Mouse (Mus musculus) bone marrow macrophage, adult 2 months (primary cell): ENCODE measurements at regions not wholly inside any gene's neighbourhood (a gene's known extent, or its start where the extent isn't known, plus 50 kb on each side); places are given as distances from the start of the nearest gene placed in this dataset.

Source experiments
- H3K27ac ChIP-seq: 2 replicates; pipeline ENCODE4 v1.5.1; 2012; ENCODE audit warnings: low read depth, low read length; ENCODE audit not compliant: insufficient read depth
- H3K4me1 ChIP-seq: 2 replicates; pipeline ENCODE4 v1.6.1; 2012; ENCODE audit warnings: low read length; ENCODE audit not compliant: control insufficient read depth, insufficient read depth
- H3K4me3 ChIP-seq: 2 replicates; pipeline ENCODE4 v1.5.1; 2012; ENCODE audit warnings: mild to moderate bottlenecking, low read length, moderate library complexity; ENCODE audit not compliant: insufficient read depth
- CTCF ChIP-seq: IDR thresholded peaks from 2 replicates; pipeline ENCODE4 v1.5.1; 2012; ENCODE audit warnings: low read depth, mild to moderate bottlenecking, low read length, moderate library complexity
- POLR2A ChIP-seq: IDR thresholded peaks from 2 replicates; pipeline ENCODE4 v1.6.1; 2012; ENCODE audit warnings: mild to moderate bottlenecking, low read depth, low read length, borderline replicate concordance

DNA sequence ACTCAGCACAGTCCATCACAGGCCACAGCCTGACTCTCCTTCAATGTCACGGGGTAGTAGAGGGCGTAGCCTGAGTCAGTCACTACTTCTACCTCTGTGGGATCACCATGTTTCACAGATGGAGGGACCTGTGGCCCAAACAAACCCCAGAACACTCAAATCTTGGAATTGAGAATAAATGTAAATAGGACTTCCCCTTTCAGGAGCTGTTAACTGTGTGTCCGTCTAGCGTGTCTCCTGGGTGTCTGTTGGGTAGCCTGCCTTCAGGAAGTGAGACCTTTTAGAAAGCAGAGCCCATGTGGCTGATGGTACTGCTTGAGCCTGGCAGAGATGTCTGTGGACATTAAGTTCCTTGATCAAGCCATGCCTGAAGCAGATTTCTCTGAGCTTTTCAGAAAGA, 87.4 kb upstream of the Smim23 start:
- no peak for TF ChIP-seq CTCF
- TF ChIP-seq POLR2A, result no peak
- Histone ChIP-seq H3K27ac (no peak overlapping the region), H3K4me3 (no peak overlapping the region), H3K4me1 (no peaks in the 10 kb centered on the region)

- Histone ChIP-seq H3K27ac (no peak overlapping the region), H3K4me3 (no peak overlapping the region), H3K4me1 (no peaks in the 10 kb centered on the region)
- no peak for TF ChIP-seq CTCF
- no peak for TF ChIP-seq POLR2A
These were observed 84.5 kb upstream of the Smim23 start for GRCm38 (mm10) chr11:32908723-32909411.

DNA sequence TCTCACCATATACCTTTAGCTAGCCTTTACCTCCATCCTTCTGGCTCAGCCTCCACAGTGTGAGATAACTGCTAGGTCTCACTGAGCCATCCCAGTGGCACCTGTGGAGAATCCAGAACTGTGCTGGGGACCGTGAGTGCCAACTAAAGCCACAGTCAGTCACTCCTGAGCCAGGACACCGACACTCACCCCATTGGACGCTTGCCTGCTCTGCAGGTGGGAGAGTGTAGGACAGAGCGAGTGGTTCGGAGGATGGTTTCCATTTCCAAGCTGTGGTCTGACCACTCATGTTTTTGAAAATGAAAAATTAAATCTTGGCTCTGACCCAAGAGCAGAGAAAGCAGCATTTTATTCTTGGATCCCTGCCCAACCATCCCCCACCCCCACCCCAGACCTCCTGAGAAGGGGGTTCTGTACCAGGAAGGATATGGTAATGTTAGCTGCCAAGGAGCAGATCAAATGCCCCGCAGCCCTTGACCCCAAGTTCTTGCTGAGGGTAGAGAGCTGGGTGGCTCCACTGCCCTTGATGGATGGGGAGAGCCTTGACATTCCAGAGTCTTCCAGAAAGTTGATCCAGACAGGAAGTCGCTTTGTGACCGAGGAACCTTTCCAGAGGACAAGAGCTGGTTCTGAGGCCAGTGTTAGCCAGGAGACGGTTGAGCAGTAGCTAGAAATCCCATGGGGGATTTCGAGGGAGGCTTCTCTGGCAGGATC, 83.3 kb upstream of the Smim23 start:
- TF ChIP-seq CTCF (no peak), POLR2A (no peak)
- Histone ChIP-seq H3K4me1 (no peaks in the 10 kb centered on the region), H3K27ac (no peak overlapping the region), H3K4me3 (no peak overlapping the region)

DNA sequence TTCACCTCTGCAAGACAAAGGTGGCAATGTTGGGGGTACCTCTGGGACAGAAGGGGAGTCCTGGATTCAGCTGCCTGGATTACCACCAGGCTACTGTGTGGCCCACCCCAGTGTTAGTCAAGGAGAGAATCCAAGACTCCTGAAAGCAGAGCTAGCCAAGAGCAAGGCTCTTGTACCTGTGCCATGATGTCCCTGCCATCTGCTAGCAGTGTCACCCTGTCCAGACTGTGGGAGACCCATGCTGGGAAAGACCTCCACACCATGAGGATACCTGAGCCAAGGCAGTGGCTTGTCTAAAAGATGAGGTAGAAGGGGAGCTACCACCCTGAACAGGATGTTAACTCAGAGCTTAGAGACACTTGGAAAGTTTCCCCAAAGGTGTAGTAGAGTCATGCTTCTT, 79.6 kb upstream of the Smim23 start:
- H3K4me3 ChIP-seq, result no peak overlapping the region
- no peak for TF ChIP-seq CTCF
- TF ChIP-seq POLR2A, result no peak
- H3K27ac ChIP-seq, result no peak overlapping the region
- H3K4me1 ChIP-seq, result no peaks in the 10 kb centered on the region

DNA sequence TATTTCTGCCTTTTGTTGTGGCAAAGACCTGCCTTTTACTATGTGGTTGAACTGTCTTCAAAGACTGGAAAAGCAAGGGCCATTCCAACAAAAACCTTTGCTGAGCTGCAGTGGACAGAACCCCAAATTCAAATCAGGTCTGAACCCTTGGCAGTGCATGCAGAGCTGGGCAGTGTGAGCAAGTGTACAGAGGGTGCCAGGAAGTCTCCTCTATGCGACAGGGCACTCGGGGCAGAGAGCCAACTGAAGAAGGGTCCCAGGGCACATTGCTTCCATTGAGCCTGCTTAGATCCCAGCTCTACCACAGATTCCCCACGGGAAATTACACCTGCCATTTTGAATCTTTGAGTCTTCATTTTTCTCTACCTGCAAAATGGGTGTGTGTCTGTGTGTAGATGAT, 79.0 kb upstream of the Smim23 start:
- Histone ChIP-seq H3K4me3 (no peak overlapping the region), H3K27ac (no peak overlapping the region), H3K4me1 (no peaks in the 10 kb centered on the region)
- TF ChIP-seq CTCF (no peak), POLR2A (no peak)

GRCm38 (mm10) chr11:32902923-32903322, 78.5 kb upstream of the Smim23 start:
- H3K4me3 ChIP-seq, result no peak overlapping the region
- TF ChIP-seq CTCF (no peak), POLR2A (no peak)
- H3K27ac ChIP-seq, result no peak overlapping the region
- no peaks in the 10 kb centered on the region for H3K4me1 ChIP-seq

DNA sequence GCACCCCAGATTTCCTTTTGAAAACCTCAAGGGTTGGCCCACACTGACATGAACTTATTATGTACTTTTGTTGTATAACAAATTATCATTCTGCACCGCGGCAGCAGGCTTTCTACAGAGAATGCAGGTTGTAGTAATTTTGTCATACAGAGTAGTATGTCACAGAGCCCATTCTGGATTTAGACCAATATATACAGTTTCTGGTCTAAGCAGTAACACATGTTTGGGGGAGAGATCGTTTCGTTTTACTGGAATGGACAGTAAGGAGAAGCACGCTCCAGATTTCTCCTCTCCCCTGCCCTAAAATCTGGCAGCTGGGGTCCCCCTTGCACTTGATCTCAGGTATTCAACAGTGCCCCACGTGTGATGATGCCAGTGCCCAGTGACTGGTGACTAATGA, 76.0 kb upstream of the Smim23 start:
- Histone ChIP-seq H3K4me3 (no peak overlapping the region), H3K4me1 (no peaks in the 10 kb centered on the region), H3K27ac (no peak overlapping the region)
- TF ChIP-seq CTCF, result no peak
- no peak for TF ChIP-seq POLR2A

DNA sequence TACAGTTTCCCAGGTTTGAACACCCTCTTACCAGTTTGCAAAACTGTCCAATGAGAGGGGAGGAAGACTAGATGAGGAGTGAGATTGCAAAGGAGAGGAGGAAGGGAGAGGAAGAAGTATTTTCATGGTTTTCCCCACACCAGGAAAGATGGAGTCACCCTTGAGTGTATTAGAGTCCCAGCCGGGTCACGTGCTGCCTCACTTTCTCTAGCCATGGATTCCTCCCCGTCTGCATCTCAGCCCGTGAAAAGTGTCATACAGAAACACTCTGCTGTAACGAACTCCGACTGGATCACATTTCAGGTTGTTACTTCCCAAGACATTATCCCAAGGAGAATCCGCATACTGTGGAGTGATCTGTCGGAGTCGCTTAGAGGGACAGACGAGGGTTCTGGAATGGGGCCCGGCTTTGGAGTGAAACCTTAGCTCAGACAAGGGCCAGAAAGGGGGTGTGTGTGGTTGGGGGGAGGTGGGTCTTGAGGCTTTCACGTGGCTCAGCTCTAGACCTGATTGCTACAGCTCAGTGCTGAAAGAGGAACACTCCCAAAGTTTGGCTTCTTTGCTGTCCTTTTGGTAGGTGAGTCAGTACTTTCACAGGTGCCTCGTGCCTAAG, 75.3 kb upstream of the Smim23 start:
- no peaks in the 10 kb centered on the region for H3K4me1 ChIP-seq
- TF ChIP-seq POLR2A (no peak), CTCF (no peak)
- no peak overlapping the region for H3K27ac ChIP-seq
- no peak overlapping the region for H3K4me3 ChIP-seq

DNA sequence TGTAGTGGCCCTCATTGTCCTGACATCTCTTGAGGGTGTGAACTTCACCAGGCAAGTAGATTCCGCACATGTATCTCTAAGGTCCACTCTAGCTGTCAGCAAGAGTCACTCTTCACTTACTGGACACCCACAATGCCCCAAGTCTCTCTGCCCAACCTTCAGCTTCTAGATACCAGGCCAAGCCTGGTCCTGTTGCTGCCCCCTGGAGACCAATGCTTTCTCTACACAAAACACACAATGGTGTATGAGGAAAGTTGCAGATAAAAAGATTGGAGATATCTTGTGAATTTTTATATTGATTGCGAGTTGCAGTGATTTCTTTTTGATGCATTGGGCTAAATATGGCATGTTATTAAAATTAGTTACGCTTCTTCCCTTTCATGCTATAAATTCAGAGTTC, 71.0 kb upstream of the Smim23 start:
- H3K4me3 ChIP-seq, result no peak overlapping the region
- no peak overlapping the region for H3K27ac ChIP-seq
- TF ChIP-seq CTCF (no peak), POLR2A (no peak)
- no peaks in the 10 kb centered on the region for H3K4me1 ChIP-seq
